Mouse (Mus musculus) neural tube, embryonic 14.5 days (tissue): ENCODE data around the gene Rfwd3. TPM values are rescaled to one million over a fixed set of nuclear protein-coding genes. Genes with fewer than 3 reads are reported as not detected.
A peak's percentile ranks its signal among the peaks of the same experiment; 100 is the strongest.
"Not testable (repeated sequence)": the region's sequence is repeated elsewhere in the genome, so short reads cannot be mapped to it uniquely, and the experiment has no call there.

Experiments used
- ATAC-seq: fragments of 200-750 bp; cut with Nextera tagmentation; 2 replicates; pipeline ENCODE4 v1.8.0; 2017; ENCODE audit warnings: low read depth, mild to moderate bottlenecking, moderate TSS enrichment, moderate library complexity
- H3K27ac ChIP-seq: fragments of 300-500 bp; sonication (generic); 2 replicates; pipeline ENCODE4 v1.5.1; 2014; ENCODE audit warnings: low read depth, mild to moderate bottlenecking, control low read depth, low read length, moderate library complexity, mixed read lengths
- H3K27me3 ChIP-seq: fragments of 300-500 bp; sonication (generic); 2 replicates; pipeline ENCODE4 v1.6.1; 2014; ENCODE audit warnings: low read length; ENCODE audit not compliant: control insufficient read depth, insufficient read depth
- H3K36me3 ChIP-seq: fragments of 300-500 bp; sonication (generic); 2 replicates; pipeline ENCODE4 v1.6.1; 2014; ENCODE audit warnings: low read length, mixed read lengths; ENCODE audit not compliant: control insufficient read depth, insufficient read depth
- H3K4me1 ChIP-seq: fragments of 300-500 bp; sonication (generic); 2 replicates; pipeline ENCODE4 v1.6.1; 2014; ENCODE audit warnings: low read length; ENCODE audit not compliant: control insufficient read depth, insufficient read depth
- H3K4me2 ChIP-seq: fragments of 300-500 bp; sonication (generic); 2 replicates; pipeline ENCODE4 v1.6.1; 2014; ENCODE audit warnings: mild to moderate bottlenecking, low read depth, low read length, control low read depth
- H3K4me3 ChIP-seq: fragments of 300-500 bp; sonication (generic); 2 replicates; pipeline ENCODE4 v1.5.1; 2014; ENCODE audit warnings: low read depth, low read length, control low read depth, mixed read lengths
- H3K9ac ChIP-seq: fragments of 300-500 bp; sonication (generic); replicated peaks from 2 replicates; pipeline ENCODE4 v1.6.1; 2014; ENCODE audit warnings: low read depth, mild to moderate bottlenecking, control low read depth, low read length, mixed read lengths
- H3K9me3 ChIP-seq: fragments of 300-500 bp; sonication (generic); 2 replicates; pipeline ENCODE4 v1.6.1; 2016; ENCODE audit warnings: low read length; ENCODE audit not compliant: control insufficient read depth
- WGBS: fragments of 180-500 bp; shearing (Covaris S2); extraction: QIAGEN DNeasy Blood & Tissue Kit; methylation state at CpG from one replicate; pipeline ENCODE4 v1.1.7; 2014; 5-methylcytosine and 5-hydroxymethylcytosine counted together
- polyA plus RNA-seq: library from polyadenylated mRNA; unstranded; fragments of >200 nt; fragmentation: Nextera tagmentation; extraction: Ambion mirVana; gene quantifications from 2 replicates; pipeline ENCODE4 v1.2.1, GENCODE M21; 2014

Gene Rfwd3
- polyA plus RNA-seq, 1 experiment from 2014 or later: 19.2 TPM

GRCm38 (mm10) chr8:111314729-111315128 is 14.7 kb upstream of the Rfwd3 start:
- Histone ChIP-seq H3K36me3 (no peaks in the 10 kb centered on the region), H3K4me1 (no peaks in the 10 kb centered on the region), H3K9ac (no peak overlapping the region), H3K4me3 (no peak overlapping the region), H3K4me2 (no peak overlapping the region), H3K9me3 (no peaks in the 10 kb centered on the region), H3K27ac (no peak overlapping the region), H3K27me3 (no peaks in the 10 kb centered on the region)
- ATAC-seq: no peak
- 92% methylated on average over 12 of the region's 12 CpGs for WGBS

GRCm38 (mm10) chr8:111313961-111314360 is 13.9 kb upstream of the Rfwd3 start:
- WGBS: 98% methylated on average over 6 of the region's 6 CpGs

GRCm38 (mm10) chr8:111312758-111313162 is 12.7 kb upstream of the Rfwd3 start:
- no peak overlapping the region for H3K9ac ChIP-seq
- no peak for ATAC-seq
- H3K27me3 ChIP-seq: no peaks in the 10 kb centered on the region
- H3K36me3 ChIP-seq: no peaks in the 10 kb centered on the region
- no peak overlapping the region for H3K27ac ChIP-seq
- H3K9me3 ChIP-seq: no peaks in the 10 kb centered on the region
- no peak overlapping the region for H3K4me2 ChIP-seq
- H3K4me3 ChIP-seq: no peak overlapping the region
- 81% methylated on average over 3 of the region's 3 CpGs for WGBS
- H3K4me1 ChIP-seq: no peaks in the 10 kb centered on the region

More at GRCm38 (mm10) chr8:111313961-111314360, 13.9 kb upstream of the Rfwd3 start:
- not testable (repeated sequence) for H3K4me2 ChIP-seq, ATAC-seq, H3K36me3 ChIP-seq, H3K4me1 ChIP-seq, H3K27me3 ChIP-seq, H3K9ac ChIP-seq, H3K4me3 ChIP-seq, H3K27ac ChIP-seq, H3K9me3 ChIP-seq

DNA sequence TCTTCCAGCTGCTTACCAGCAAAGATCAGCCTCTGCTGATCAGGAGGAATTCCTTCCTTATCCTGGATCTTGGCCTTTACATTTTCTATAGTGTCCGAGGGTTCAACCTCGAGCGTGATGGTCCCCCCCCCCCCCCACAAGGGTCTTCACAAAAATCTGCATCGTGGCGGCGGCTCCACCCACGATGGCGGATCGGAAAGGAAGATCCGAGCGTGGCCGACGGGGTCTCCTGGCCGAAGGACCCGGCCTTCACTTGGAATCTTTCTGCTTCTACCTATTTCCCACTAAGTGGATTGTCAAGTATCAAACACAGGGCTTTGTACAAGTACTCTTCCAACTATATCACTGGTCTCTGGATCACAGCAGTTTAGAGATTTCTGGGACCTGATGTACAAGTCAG is 10.0 kb upstream of the Rfwd3 start:
- H3K4me1 ChIP-seq, H3K27me3 ChIP-seq, H3K9ac ChIP-seq, H3K4me2 ChIP-seq, H3K4me3 ChIP-seq, H3K27ac ChIP-seq, H3K36me3 ChIP-seq, H3K9me3 ChIP-seq, ATAC-seq: not testable (repeated sequence)
- WGBS: 91% methylated on average over 15 of the region's 15 CpGs

- H3K9me3 ChIP-seq: no peaks in the 10 kb centered on the region
- no peak overlapping the region for H3K4me2 ChIP-seq
- no peak overlapping the region for H3K9ac ChIP-seq
- H3K27me3 ChIP-seq: no peaks in the 10 kb centered on the region
- no peak overlapping the region for H3K4me3 ChIP-seq
- 39% methylated on average over 5 of the region's 5 CpGs for WGBS
- H3K27ac ChIP-seq: no peak overlapping the region
- no peak for ATAC-seq
- H3K36me3 ChIP-seq: no peaks in the 10 kb centered on the region
- no peaks in the 10 kb centered on the region for H3K4me1 ChIP-seq
Measured at GRCm38 (mm10) chr8:111305031-111305730, 5.2 kb upstream of the Rfwd3 start.

DNA sequence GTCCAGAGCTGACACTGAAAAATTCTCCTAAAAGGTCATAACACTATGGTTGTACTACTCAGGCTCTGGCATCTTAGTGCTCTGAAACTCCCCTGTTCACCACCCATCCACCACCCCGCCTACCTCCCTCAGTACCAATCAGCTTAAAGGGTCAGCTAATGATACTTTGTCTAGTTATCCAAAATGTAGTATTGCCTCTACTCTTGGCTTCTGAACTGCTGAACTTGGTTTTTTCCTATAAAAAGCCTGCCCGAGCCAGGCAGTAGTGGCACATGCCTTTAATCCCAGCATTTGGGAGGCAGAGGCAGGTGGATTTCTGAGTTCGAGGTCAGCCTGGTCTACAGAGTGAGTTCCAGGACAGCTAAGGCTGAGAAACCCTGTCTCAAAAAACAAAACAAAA is 4.3 kb upstream of the Rfwd3 start:
- 93% methylated on average over 3 of the region's 3 CpGs for WGBS
- no peaks in the 10 kb centered on the region for H3K27me3 ChIP-seq
- H3K36me3 ChIP-seq: no peaks in the 10 kb centered on the region
- no peaks in the 10 kb centered on the region for H3K4me1 ChIP-seq
- H3K9me3 ChIP-seq: no peaks in the 10 kb centered on the region
- no peak overlapping the region for H3K4me2 ChIP-seq
- H3K27ac ChIP-seq: no peak overlapping the region
- no peak overlapping the region for H3K4me3 ChIP-seq
- H3K9ac ChIP-seq: no peak overlapping the region
- no peak for ATAC-seq

- H3K9ac ChIP-seq, H3K4me1 ChIP-seq, H3K4me3 ChIP-seq, H3K4me2 ChIP-seq, H3K36me3 ChIP-seq, H3K27ac ChIP-seq, H3K27me3 ChIP-seq, H3K9me3 ChIP-seq, ATAC-seq: not testable (repeated sequence)
- 67% methylated on average over 4 of the region's 5 CpGs for WGBS
Measured at GRCm38 (mm10) chr8:111303076-111303803, 3.2 kb upstream of the Rfwd3 start.

GRCm38 (mm10) chr8:111300597-111301546 is 850 bp upstream of the Rfwd3 start:
- Histone ChIP-seq H3K4me1 (peaks cover 2% of the 10 kb centered on the region; the same call in 1 of the 2 replicates), H3K36me3 (no peaks in the 10 kb centered on the region), H3K4me2 (peak overlapping the region; percentile 30; the same call in 1 of the 2 replicates), H3K4me3 (no peak overlapping the region), H3K9me3 (no peaks in the 10 kb centered on the region), H3K27ac (no peak overlapping the region), H3K9ac (no peak overlapping the region), H3K27me3 (no peaks in the 10 kb centered on the region)
- 69% methylated on average over 11 of the region's 11 CpGs for WGBS
- ATAC-seq: no peak
